Mouse (Mus musculus) embryonic facial prominence, embryonic 11.5 days (tissue): ENCODE measurements around the gene Tmem63c. TPM values are rescaled to one million over a fixed set of nuclear protein-coding genes. Genes with fewer than 3 reads are reported as not detected.

ENCODE experiments used
- ATAC-seq: fragments of 200-750 bp; cut with Nextera tagmentation; replicated peaks from 2 replicates; pipeline ENCODE4 v1.8.0; 2017; ENCODE audit warnings: low read depth; ENCODE audit not compliant: insufficient number of reproducible peaks, low FRiP score, low TSS enrichment
- DNase-seq: peaks from one replicate; pipeline ENCODE4 v3.0.0-alpha.2; 2015; ENCODE audit warnings: low spot score
- H3K27ac ChIP-seq: fragments of 300-500 bp; sonication (generic); replicated peaks from 2 replicates; pipeline ENCODE4 v1.5.1; 2014; ENCODE audit warnings: mild to moderate bottlenecking, low read depth, low read length, control low read depth
- H3K27me3 ChIP-seq: fragments of 300-500 bp; sonication (generic); 2 replicates; pipeline ENCODE4 v1.6.1; 2014; ENCODE audit warnings: mild to moderate bottlenecking, low read length, moderate library complexity, mixed read lengths; ENCODE audit not compliant: control insufficient read depth, insufficient read depth
- H3K36me3 ChIP-seq: fragments of 300-500 bp; sonication (generic); replicated peaks from 2 replicates; pipeline ENCODE4 v1.6.1; 2014; ENCODE audit warnings: low read depth, mild to moderate bottlenecking, low read length, moderate library complexity, mixed read lengths; ENCODE audit not compliant: control insufficient read depth, insufficient read depth
- H3K4me1 ChIP-seq: fragments of 300-500 bp; sonication (generic); 2 replicates; pipeline ENCODE4 v1.6.1; 2014; ENCODE audit warnings: low read length, mixed read lengths; ENCODE audit not compliant: control insufficient read depth, insufficient read depth
- H3K4me2 ChIP-seq: fragments of 300-500 bp; sonication (generic); 2 replicates; pipeline ENCODE4 v1.6.1; 2014; ENCODE audit warnings: low read depth, mild to moderate bottlenecking, control low read depth, low read length, moderate library complexity
- H3K4me3 ChIP-seq: fragments of 300-500 bp; sonication (generic); 2 replicates; pipeline ENCODE4 v1.5.1; 2014; ENCODE audit warnings: low read depth, low read length, control low read depth
- H3K9ac ChIP-seq: fragments of 300-500 bp; sonication (generic); replicated peaks from 2 replicates; pipeline ENCODE4 v1.6.1; 2014; ENCODE audit warnings: mild to moderate bottlenecking, control low read depth, low read length
- H3K9me3 ChIP-seq: fragments of 300-500 bp; sonication (generic); replicated peaks from 2 replicates; pipeline ENCODE4 v1.6.1; 2016; ENCODE audit warnings: mild to moderate bottlenecking, low read length, inconsistent platforms, mixed read lengths; ENCODE audit not compliant: control insufficient read depth
- WGBS: fragments of 180-500 bp; shearing (Covaris S2); extraction: QIAGEN DNeasy Blood & Tissue Kit; methylation state at CpG from one replicate; pipeline ENCODE4 v1.1.7; 2014; 5-methylcytosine and 5-hydroxymethylcytosine counted together
- polyA plus RNA-seq: library from polyadenylated mRNA; unstranded; fragments of >200 nt; fragmentation: Nextera tagmentation; extraction: Ambion mirVana; gene quantifications from 2 replicates; pipeline ENCODE4 v1.2.1, GENCODE M21; 2014

Gene Tmem63c
- polyA plus RNA-seq, 1 experiment from 2014 or later = 0.14 TPM

DNA sequence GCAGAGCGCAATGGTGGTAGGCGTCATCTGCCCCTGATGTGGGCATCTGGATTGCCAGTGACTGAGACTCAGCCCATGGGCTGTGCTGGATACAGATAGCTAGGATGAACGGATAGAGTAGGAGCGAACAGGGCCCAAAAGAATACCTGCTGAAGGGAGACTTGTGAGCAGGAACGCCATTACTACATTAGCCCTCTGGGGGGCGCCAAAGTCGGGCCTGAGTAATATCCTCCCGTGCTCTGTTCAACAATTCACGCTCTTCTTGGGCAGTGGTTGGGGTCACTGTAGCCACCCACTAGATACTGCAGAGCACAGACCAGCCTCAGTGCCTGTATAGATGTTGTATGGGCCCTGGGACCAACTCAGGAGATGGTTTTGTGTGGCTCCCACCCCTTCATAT, 40.0 kb upstream of the Tmem63c start:
- H3K27me3 ChIP-seq = peaks cover 2% of the 10 kb centered on the region; the same call in 1 of the 2 replicates
- no peaks in the 10 kb centered on the region for H3K36me3 ChIP-seq
- DNase-seq (no peak), ATAC-seq (no peak)
- no peaks in the 10 kb centered on the region for H3K9me3 ChIP-seq
- WGBS = 23% methylated on average over 9 of the region's 9 CpGs
- no peak overlapping the region for H3K9ac ChIP-seq
- H3K27ac ChIP-seq = no peak overlapping the region
- H3K4me1 ChIP-seq = no peaks in the 10 kb centered on the region
- no peak overlapping the region for H3K4me3 ChIP-seq
- no peak overlapping the region for H3K4me2 ChIP-seq

DNA sequence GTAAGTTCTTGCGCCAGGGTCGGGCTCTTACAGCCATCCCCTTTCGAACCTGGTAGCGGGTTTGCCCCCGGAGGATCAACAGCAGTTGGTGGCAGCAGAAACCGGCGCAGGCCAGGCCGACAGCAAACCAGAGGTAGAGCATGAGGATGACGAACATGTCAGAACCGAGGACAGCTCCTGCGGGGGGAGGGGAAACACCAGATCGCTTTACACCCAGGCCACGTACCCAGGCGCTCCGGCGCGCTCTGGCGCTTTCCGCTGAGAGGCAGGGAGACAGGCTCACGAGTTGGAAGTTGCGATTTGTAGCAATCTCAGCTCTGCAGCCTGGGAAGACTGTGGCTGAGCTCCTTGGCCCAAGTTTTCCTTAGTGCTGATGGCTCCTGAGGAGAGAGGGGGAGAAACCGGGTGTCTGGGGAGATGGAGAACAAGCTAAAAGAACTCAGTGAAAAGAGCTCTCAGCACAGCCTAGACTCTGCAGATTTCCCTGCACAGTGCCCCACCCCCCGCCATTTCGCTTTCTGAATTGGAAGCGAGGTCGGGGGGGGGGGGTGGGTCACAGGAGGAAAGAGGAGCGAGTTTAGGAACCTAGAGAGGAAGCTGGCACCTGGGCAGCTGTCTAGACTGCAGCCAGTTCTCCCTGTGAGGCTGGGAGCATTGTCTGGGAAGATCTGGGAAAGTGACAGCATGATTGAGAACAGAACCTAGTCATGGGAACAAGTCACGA, 37.5 kb upstream of the Tmem63c start:
- WGBS = 3% methylated on average over 28 of the region's 28 CpGs
- Histone ChIP-seq H3K4me3 (no peak overlapping the region), H3K36me3 (no peaks in the 10 kb centered on the region), H3K9ac (no peak overlapping the region), H3K27me3 (peaks cover 10% of the 10 kb centered on the region), H3K9me3 (no peaks in the 10 kb centered on the region), H3K4me2 (0 out of 2 replicates have a peak overlapping the region, but pooled peaks have one; percentile 25), H3K27ac (no peak overlapping the region), H3K4me1 (no peaks in the 10 kb centered on the region)
- DNase-seq (peak; percentile 92), ATAC-seq (peak; percentile 69)

DNA sequence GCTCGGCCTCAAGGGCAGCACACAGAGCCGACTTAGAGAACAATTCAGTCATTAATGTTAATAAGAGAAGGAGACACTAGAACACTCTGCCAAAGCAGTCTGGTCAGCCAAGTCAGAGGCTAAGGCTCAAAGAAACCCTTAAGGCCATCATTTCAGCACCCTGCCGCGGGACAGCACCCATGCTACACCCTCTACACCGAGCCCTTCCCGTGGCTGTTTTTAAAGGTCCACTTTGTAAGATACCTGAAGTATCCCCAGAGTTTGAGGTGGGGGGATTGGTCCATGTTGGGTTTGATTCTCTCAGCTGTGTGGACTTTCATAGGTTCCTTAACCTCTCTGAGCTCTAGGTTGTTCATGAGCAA, 37.0 kb upstream of the Tmem63c start:
- no peak overlapping the region for H3K4me3 ChIP-seq
- peak; percentile 82 for DNase-seq
- no peak overlapping the region for H3K9ac ChIP-seq
- H3K9me3 ChIP-seq = no peaks in the 10 kb centered on the region
- H3K27me3 ChIP-seq = peaks cover 16% of the 10 kb centered on the region
- no peaks in the 10 kb centered on the region for H3K4me1 ChIP-seq
- ATAC-seq = no peak
- H3K36me3 ChIP-seq = no peaks in the 10 kb centered on the region
- H3K27ac ChIP-seq = no peak overlapping the region
- 10% methylated on average over 6 of the region's 6 CpGs for WGBS
- H3K4me2 ChIP-seq = no peak overlapping the region

DNA sequence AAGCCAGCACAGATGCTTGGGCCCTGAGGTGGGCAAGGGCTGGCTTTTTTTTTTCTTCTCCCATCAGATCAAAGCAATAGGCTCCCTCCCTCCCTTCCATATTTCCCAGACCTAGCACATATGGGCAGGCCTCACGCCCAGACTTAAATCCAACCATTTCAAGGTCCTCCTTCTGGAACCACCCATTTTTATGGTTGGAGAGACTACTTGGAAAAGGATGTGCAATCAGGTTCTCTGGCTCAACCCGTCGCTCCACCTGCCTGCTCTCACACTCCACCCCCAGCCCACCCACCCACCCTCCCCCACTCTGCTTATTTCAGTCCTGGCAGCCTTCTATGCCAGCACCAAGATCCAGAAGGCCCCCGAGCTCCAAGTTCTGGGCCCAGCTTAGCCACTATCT, 34.6 kb upstream of the Tmem63c start:
- no peak overlapping the region for H3K4me3 ChIP-seq
- ATAC-seq (no peak), DNase-seq (no peak)
- peaks cover 6% of the 10 kb centered on the region for H3K4me1 ChIP-seq
- no peak overlapping the region for H3K27ac ChIP-seq
- H3K9me3 ChIP-seq = no peaks in the 10 kb centered on the region
- no peak overlapping the region for H3K4me2 ChIP-seq
- H3K36me3 ChIP-seq = no peaks in the 10 kb centered on the region
- H3K9ac ChIP-seq = no peak overlapping the region
- WGBS = 85% methylated on average over 4 of the region's 4 CpGs
- H3K27me3 ChIP-seq = peaks cover 34% of the 10 kb centered on the region

DNA sequence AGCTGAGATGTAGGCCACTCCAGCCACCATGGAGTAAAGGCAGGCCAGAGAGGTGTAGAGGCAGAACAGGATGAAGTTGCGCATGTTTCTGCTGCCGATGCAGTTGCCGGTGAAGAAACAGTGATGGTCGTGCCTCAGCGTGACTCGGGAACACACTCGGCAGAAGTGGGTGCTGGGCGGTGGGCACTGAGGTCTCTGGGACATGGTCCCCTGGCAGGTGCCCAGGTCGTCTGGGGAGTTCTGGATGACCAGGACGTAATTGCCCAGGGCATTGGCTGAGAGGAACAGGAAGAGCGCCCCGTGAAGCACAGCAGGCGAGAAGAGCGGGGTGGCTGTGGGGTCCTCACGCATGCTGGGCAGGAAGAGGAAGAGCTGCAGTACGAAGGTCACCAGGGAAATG, 32.9 kb upstream of the Tmem63c start:
- H3K36me3 ChIP-seq = no peaks in the 10 kb centered on the region
- 50% methylated on average over 16 of the region's 16 CpGs for WGBS
- peaks cover 6% of the 10 kb centered on the region for H3K4me1 ChIP-seq
- H3K9me3 ChIP-seq = no peaks in the 10 kb centered on the region
- no peak overlapping the region for H3K4me2 ChIP-seq
- no peak overlapping the region for H3K4me3 ChIP-seq
- ATAC-seq (no peak), DNase-seq (no peak)
- no peak overlapping the region for H3K9ac ChIP-seq
- H3K27me3 ChIP-seq = peaks cover 33% of the 10 kb centered on the region
- no peak overlapping the region for H3K27ac ChIP-seq

DNA sequence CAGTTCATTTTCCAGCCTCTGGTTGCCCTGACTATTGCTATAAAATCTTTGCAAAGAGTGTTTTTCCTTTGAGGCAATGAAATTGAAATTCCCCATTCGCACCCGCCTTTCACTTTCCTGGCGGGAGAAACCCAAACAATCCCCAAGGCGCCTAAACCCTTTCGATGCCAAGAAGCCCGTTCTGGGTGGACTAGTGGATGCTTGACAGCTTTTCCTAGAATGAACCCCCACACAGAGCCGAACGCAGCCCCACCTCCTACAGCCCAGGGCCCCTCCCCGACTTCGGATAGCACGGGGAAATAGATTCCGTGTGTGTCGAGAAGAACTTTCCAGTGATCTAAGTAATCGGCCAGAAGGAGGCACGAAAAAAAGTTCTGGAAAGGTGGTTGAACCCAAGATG, 31.8 kb upstream of the Tmem63c start:
- H3K4me2 ChIP-seq = no peak overlapping the region
- ATAC-seq (no peak), DNase-seq (no peak)
- H3K4me3 ChIP-seq = no peak overlapping the region; the same call in 1 of the 2 replicates
- peaks cover 32% of the 10 kb centered on the region for H3K27me3 ChIP-seq
- H3K9me3 ChIP-seq = no peaks in the 10 kb centered on the region
- peaks cover 6% of the 10 kb centered on the region for H3K4me1 ChIP-seq
- H3K36me3 ChIP-seq = no peaks in the 10 kb centered on the region
- 8% methylated on average over 15 of the region's 15 CpGs for WGBS
- no peak overlapping the region for H3K27ac ChIP-seq
- H3K9ac ChIP-seq = no peak overlapping the region

DNA sequence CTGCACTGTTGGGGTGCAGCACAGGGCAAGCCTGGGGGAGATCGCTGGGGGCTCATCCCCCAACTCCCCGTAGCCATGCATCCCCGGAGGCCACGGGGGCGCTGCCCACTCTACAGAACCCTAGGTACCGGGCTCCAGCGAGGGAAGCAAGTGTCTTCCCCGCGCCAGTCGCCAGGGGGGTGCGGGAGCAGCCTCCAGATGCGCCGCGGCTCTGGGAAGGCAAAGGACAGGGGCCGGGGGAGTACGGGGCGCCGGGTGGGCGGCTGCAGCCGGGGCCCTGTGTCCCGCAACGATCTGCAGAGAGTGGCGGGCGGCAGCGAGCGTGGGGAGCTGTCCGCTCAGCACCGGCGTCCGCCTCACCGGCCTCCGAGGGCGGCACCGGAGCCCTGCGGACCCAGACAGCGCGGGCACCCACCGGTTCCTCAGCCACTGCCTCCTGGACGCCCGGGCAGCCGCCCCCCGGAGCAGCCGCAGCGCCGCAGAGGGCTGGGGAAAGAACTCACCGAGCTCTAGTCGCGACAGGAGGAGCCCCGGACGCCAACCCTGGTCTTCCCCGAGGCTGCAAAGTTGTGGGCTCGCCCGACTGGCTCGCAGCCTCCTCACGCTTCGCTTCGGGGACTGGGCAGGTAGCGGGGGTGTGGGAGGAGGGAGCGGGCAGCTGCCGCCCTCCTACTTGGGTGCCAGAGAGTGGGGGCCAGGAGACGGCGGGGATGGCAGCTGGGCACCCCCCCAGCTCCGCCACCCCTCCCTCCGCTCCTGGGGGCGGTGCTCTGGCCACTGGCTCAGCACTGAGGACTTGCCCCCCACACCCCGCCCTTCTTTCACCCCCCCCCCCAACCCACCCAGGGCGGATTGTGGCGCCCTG, 31.0 kb upstream of the Tmem63c start, which contains the start of gene Zdhhc22:
Gene Zdhhc22, minus strand, starts transcription at position 541 of the 865 bp plus-strand sequence.
- DNase-seq (peak; percentile 77), ATAC-seq (peak; percentile 35)
- Histone ChIP-seq H3K4me3 (peak within 1 kb of the TSS; percentile 26), H3K27me3 (peaks cover 32% of the 10 kb centered on the region), H3K27ac (no peak within 1 kb of the TSS), H3K4me1 (peaks cover 6% of the 10 kb centered on the region), H3K9ac (peak within 1 kb of the TSS; percentile 6; the same call in 1 of the 2 replicates), H3K9me3 (no peaks in the 10 kb centered on the region), H3K36me3 (no peaks in the 10 kb centered on the region), H3K4me2 (peak within 1 kb of the TSS; percentile 57)
- WGBS = under 1% methylated on average over 61 of the region's 68 CpGs

DNA sequence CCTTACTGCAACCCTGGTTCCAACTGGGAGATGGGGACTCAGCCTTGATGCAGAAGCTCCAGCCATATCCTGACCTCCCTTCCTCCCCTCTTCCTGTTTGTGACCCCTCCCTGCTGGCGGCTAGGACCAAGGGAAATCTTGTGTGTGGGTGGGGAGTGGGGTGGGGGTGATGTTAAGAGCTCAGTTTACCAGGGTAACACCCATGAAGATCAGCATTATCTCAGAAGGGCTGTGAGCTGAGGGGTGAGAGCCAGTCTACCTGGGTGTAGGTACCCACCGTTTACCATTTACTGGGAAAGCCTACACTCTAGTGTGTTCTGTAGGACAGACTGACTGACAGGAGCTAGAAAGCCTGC, 30.4 kb upstream of the Tmem63c start:
- Histone ChIP-seq H3K4me3 (no peak overlapping the region; the same call in 1 of the 2 replicates), H3K4me2 (no peak overlapping the region; the same call in 1 of the 2 replicates), H3K9ac (no peak overlapping the region), H3K27me3 (peaks cover 32% of the 10 kb centered on the region), H3K4me1 (peaks cover 6% of the 10 kb centered on the region), H3K9me3 (no peaks in the 10 kb centered on the region), H3K36me3 (no peaks in the 10 kb centered on the region), H3K27ac (no peak overlapping the region)
- DNase-seq (no peak), ATAC-seq (no peak; the same call in 1 of the 2 replicates)
- WGBS = 60% methylated on average over 2 of the region's 2 CpGs
